Comparison of ENCODE assay signal across 10 mouse cellular contexts in genomic region chrX:8222678-8223421, GRCm38 (mm10). TPM values are rescaled to one million over a fixed set of nuclear protein-coding genes. Genes with fewer than 3 reads are reported as not detected.
DNase-seq lines count a peak whose midpoint lies in the region; ATAC-seq and TF ChIP-seq lines count a peak whose summit lies in the region.
"Had no signal": no experiment of that assay in that cellular context is flagged by ENCODE, and none has a peak within 500 bp of the region (broad histone marks: within the 10 kb centered on the region; RNA-seq: fewer than 3 reads in every experiment).

No protein-coding gene starts in this region.

- ATAC-seq in hindbrain, postnatal 0 days = no peak
- no peak for ATAC-seq in hindbrain, embryonic 13.5 days (ENCODE audit: low FRiP score)
- ATAC-seq in monocyte, adult 5-6 weeks (replicated peaks; ENCODE audit: insufficient number of reproducible peaks, low FRiP score, low TSS enrichment, poor library complexity, severe bottlenecking) = no peak
- ATAC-seq: midbrain, embryonic 15.5 days had no signal

- no peak for TF ChIP-seq CTCF in hindbrain, postnatal 0 days (IDR thresholded peaks at IDR 0.05; ENCODE audit: low read depth)

- H3K4me3 ChIP-seq in hindbrain, postnatal 0 days (ENCODE audit: low read length) = no peak overlapping the region
- H3K4me3 ChIP-seq in hindbrain, embryonic 13.5 days = no peak overlapping the region
- H3K4me3 ChIP-seq: liver, embryonic 13.5 days; midbrain, embryonic 15.5 days had no signal

- H3K9me3 ChIP-seq in hindbrain, postnatal 0 days (ENCODE audit: low read length) = no peaks in the 10 kb centered on the region
- no peaks in the 10 kb centered on the region for H3K9me3 ChIP-seq in hindbrain, embryonic 13.5 days
- H3K9me3 ChIP-seq: liver, embryonic 13.5 days; midbrain, embryonic 15.5 days had no signal

- peak; percentile 2 for DNase-seq in hindbrain, postnatal 0 days (ENCODE audit: low spot score)
- peak; percentile 84 for DNase-seq in adipocyte (ENCODE audit: low spot score)
- peak; percentile 66 for DNase-seq in cerebellum, adult 9-11 months
- DNase-seq in lung, postnatal 14 days = peak; percentile 29
- no peak for DNase-seq in thymus, postnatal 4 days
- no peak for DNase-seq in ovary, postnatal 10 days (ENCODE audit: low spot score)

- no peaks in the 10 kb centered on the region for H3K36me3 ChIP-seq in hindbrain, postnatal 0 days (ENCODE audit: insufficient read depth, low read length)
- H3K36me3 ChIP-seq in hindbrain, embryonic 13.5 days = no peaks in the 10 kb centered on the region
- H3K36me3 ChIP-seq: liver, embryonic 13.5 days; midbrain, embryonic 15.5 days had no signal

- 59% methylated on average over 7 of the region's 7 CpGs for WGBS in hindbrain, postnatal 0 days
- WGBS in hindbrain, embryonic 13.5 days = 67% methylated on average over 7 of the region's 7 CpGs

- H3K4me1 ChIP-seq in hindbrain, postnatal 0 days (ENCODE audit: insufficient read depth, low read length) = no peaks in the 10 kb centered on the region
- no peaks in the 10 kb centered on the region for H3K4me1 ChIP-seq in hindbrain, embryonic 13.5 days (replicated peaks)
- H3K4me1 ChIP-seq: midbrain, embryonic 15.5 days had no signal

- no peak overlapping the region for H3K9ac ChIP-seq in hindbrain, postnatal 0 days (replicated peaks; ENCODE audit: low read length)
- no peak overlapping the region for H3K9ac ChIP-seq in hindbrain, embryonic 13.5 days
- H3K9ac ChIP-seq: liver, embryonic 13.5 days; midbrain, embryonic 15.5 days had no signal

- H3K27ac ChIP-seq in hindbrain, postnatal 0 days = no peak overlapping the region
- H3K27ac ChIP-seq in hindbrain, embryonic 13.5 days = no peak overlapping the region
- H3K27ac ChIP-seq: liver, embryonic 13.5 days; midbrain, embryonic 15.5 days had no signal

- no peak overlapping the region for H3K4me2 ChIP-seq in hindbrain, postnatal 0 days (ENCODE audit: low read depth, low read length)
- H3K4me2 ChIP-seq in hindbrain, embryonic 13.5 days = no peak overlapping the region
- H3K4me2 ChIP-seq: liver, embryonic 13.5 days; midbrain, embryonic 15.5 days had no signal

- no peaks in the 10 kb centered on the region for H3K27me3 ChIP-seq in hindbrain, postnatal 0 days (ENCODE audit: insufficient read depth, low read length)
- H3K27me3 ChIP-seq in hindbrain, embryonic 13.5 days = no peaks in the 10 kb centered on the region
- H3K27me3 ChIP-seq: midbrain, embryonic 15.5 days had no signal

RNA-seq across cellular contexts. Expression of gene Porcn, which starts 16.5 kb away (rescaled TPM):
- 60.8 and 68.4 TPM in 2 replicates for total RNA-seq in hindbrain, postnatal 0 days (2014; rRNA removed)
- polyA plus RNA-seq in hindbrain, postnatal 0 days (2015; fragmentation: Nextera tagmentation; extraction: Ambion mirVana) = 49.2 and 49.3 TPM in 2 replicates
- 43.4 and 50.0 TPM in 2 replicates for polyA plus RNA-seq in hindbrain, embryonic 13.5 days (2015; fragmentation: Nextera tagmentation; extraction: Ambion mirVana)
- 3.1 TPM in 1 of 3 replicates, not detected in the others for total RNA-seq in monocyte, adult 5-6 weeks (2017)

RNA-seq across cellular contexts. Expression of gene Ftsj1, which starts 29.4 kb away (rescaled TPM):
- total RNA-seq in hindbrain, postnatal 0 days (2014; rRNA removed) = 44.4 and 45.6 TPM in 2 replicates
- polyA plus RNA-seq in hindbrain, postnatal 0 days (2015; fragmentation: Nextera tagmentation; extraction: Ambion mirVana) = 38.1 and 39.8 TPM in 2 replicates
- 46.9 and 48.4 TPM in 2 replicates for polyA plus RNA-seq in hindbrain, embryonic 13.5 days (2015; fragmentation: Nextera tagmentation; extraction: Ambion mirVana)
- 6.1 to 10.3 TPM (median 7.9 TPM) in 3 replicates for total RNA-seq in monocyte, adult 5-6 weeks (2017)

RNA-seq across cellular contexts. Expression of gene Ebp, which starts 29.5 kb away (rescaled TPM):
- 25.2 and 41.3 TPM in 2 replicates for total RNA-seq in hindbrain, postnatal 0 days (2014; rRNA removed)
- polyA plus RNA-seq in hindbrain, postnatal 0 days (2015; fragmentation: Nextera tagmentation; extraction: Ambion mirVana) = 29.8 and 30.2 TPM in 2 replicates
- 26.4 and 29.5 TPM in 2 replicates for polyA plus RNA-seq in hindbrain, embryonic 13.5 days (2015; fragmentation: Nextera tagmentation; extraction: Ambion mirVana)
- total RNA-seq in monocyte, adult 5-6 weeks (2017) = 88.6 to 117 TPM (median 97.4 TPM) in 3 replicates

RNA-seq across cellular contexts. Expression of gene Tbc1d25, which starts 46.9 kb away (rescaled TPM):
- 19.9 and 24.6 TPM in 2 replicates for total RNA-seq in hindbrain, postnatal 0 days (2014; rRNA removed)
- 15.8 and 17.4 TPM in 2 replicates for polyA plus RNA-seq in hindbrain, postnatal 0 days (2015; fragmentation: Nextera tagmentation; extraction: Ambion mirVana)
- 19.8 and 21.0 TPM in 2 replicates for polyA plus RNA-seq in hindbrain, embryonic 13.5 days (2015; fragmentation: Nextera tagmentation; extraction: Ambion mirVana)
- total RNA-seq in monocyte, adult 5-6 weeks (2017) = 3.3 to 6.7 TPM (median 5.1 TPM) in 3 replicates

RNA-seq across cellular contexts. Expression of gene Slc38a5, which starts 48.1 kb away (rescaled TPM):
- total RNA-seq in hindbrain, postnatal 0 days (2014; rRNA removed) = 23.8 and 26.8 TPM in 2 replicates
- polyA plus RNA-seq in hindbrain, postnatal 0 days (2015; fragmentation: Nextera tagmentation; extraction: Ambion mirVana) = 15.9 and 20.8 TPM in 2 replicates
- 30.0 and 30.6 TPM in 2 replicates for polyA plus RNA-seq in hindbrain, embryonic 13.5 days (2015; fragmentation: Nextera tagmentation; extraction: Ambion mirVana)
- total RNA-seq in monocyte, adult 5-6 weeks (2017) = not detected in 3 replicates

Comparison
In these comparisons a context has a peak if more than half of its experiments do, and no peak if none do; other contexts are left out.
1. DNase-seq: peak in hindbrain, postnatal 0 days (single experiment), adipocyte (single experiment), cerebellum, adult 9-11 months (single experiment) and lung, postnatal 14 days (single experiment); none in thymus, postnatal 4 days (single experiment) and ovary, postnatal 10 days (single experiment).
2. RNA of gene Porcn, which starts 16.5 kb away (total RNA-seq): 60.8 to 68.4 TPM in hindbrain, postnatal 0 days; 3.1 TPM in monocyte, adult 5-6 weeks; every median in the first group is over 10 times any median in the second.